Mouse (Mus musculus) large intestine, adult 2 months (tissue): ENCODE measurements around the gene A930009A15Rik. TPM values are rescaled to one million over a fixed set of nuclear protein-coding genes. Genes with fewer than 3 reads are reported as not detected.

Source experiments
- DNase-seq: peaks from one replicate; pipeline ENCODE4 v3.0.0-alpha.2; 2012; ENCODE audit warnings: low read depth, low spot score
- WGBS: fragments of 180-500 bp; shearing (Covaris S2); methylation state at CpG from one replicate; pipeline ENCODE4 v1.1.7; 2018; 5-methylcytosine and 5-hydroxymethylcytosine counted together
- polyA plus RNA-seq: library from polyadenylated mRNA; depleted of rRNA; stranded (reverse); fragments of >200 nt; gene quantifications from 2 replicates; pipeline ENCODE4 v1.2.3, GENCODE M21; 2012

Gene A930009A15Rik
- polyA plus RNA-seq, 1 experiment: not detected

GRCm38 (mm10) chr10:115571734-115572440, 2.1 kb downstream of the A930009A15Rik start:
- no peak for DNase-seq

DNA sequence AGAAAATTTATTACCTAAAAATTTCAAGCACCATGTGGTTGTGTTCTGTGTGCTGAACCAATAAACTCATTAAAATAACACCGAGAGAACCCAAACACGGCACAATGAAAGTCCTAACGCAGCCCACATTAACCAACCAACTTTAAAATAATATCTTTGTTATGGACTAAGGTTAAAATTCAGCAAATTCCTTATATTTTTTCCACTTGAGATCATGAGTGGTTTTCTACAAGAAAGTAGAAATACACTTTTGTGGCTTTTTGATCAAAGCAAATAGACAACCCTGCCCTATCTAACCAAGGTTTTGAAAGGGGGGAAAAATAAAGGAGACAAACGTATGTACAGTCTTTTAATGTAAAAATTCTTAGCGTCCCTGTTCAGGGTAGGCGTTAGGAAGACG, 9.3 kb downstream of the A930009A15Rik start:
- WGBS: 74% methylated on average over 7 of the region's 7 CpGs

More at GRCm38 (mm10) chr10:115571734-115572440, 2.1 kb downstream of the A930009A15Rik start:
- WGBS: 65% methylated on average over 3 of the region's 3 CpGs

GRCm38 (mm10) chr10:115579494-115579893, 9.7 kb downstream of the A930009A15Rik start:
- 53% methylated on average over 7 of the region's 7 CpGs for WGBS
- DNase-seq: no peak

More for the DNA sequence above, 9.3 kb downstream of the A930009A15Rik start:
- DNase-seq: no peak

DNA sequence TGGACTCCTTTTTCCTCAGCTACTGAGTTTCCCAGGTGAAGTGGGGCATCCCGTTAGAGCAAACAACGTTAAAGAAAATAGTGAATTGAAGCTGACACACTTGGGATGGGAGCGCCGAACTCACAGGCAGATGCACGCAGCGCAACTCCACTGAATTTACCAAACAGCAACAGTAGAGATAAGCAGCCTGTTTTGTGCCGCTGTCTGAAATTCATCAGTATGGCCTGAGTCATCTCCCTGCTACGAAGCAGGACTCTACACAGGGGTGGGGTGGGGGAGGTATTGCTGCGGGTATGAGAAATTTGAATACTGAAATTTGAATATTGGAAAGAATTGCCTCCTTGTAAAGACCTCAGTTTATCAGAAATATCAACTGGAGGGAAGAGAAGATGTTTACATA, 12.2 kb downstream of the A930009A15Rik start:
- no peak for DNase-seq
- 55% methylated on average over 9 of the region's 9 CpGs for WGBS

- no peak for DNase-seq
- 48% methylated on average over 3 of the region's 3 CpGs for WGBS
Measured at GRCm38 (mm10) chr10:115583071-115583470, 13.3 kb downstream of the A930009A15Rik start.

DNA sequence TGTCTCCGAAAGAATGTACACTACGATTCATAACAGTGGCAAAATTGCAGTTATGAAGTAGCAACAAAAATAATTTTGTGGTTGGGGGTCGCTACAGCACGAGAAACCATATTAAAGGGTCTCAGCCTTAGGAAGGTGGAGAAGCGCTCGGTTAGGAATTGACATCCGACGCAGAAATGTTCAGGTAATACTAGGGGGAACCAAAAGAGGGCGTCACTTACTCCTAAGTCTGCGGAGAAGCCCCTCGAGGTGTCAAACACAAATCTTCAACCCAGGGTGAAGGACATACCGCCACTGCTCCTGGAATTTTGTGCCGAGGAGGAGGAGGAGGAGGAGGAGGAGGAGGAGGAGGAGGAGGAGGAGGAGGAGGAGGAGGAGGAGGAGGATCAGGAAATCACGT, 14.9 kb downstream of the A930009A15Rik start:
- WGBS: 14% methylated on average over 12 of the region's 14 CpGs

GRCm38 (mm10) chr10:115585491-115586245, 15.9 kb downstream of the A930009A15Rik start:
- 2% methylated on average over 21 of the region's 21 CpGs for WGBS
- DNase-seq: no peak

More for the DNA sequence above, 14.9 kb downstream of the A930009A15Rik start:
- no peak for DNase-seq

GRCm38 (mm10) chr10:115586246-115587231, 16.8 kb downstream of the A930009A15Rik start:
- 3% methylated on average over 41 of the region's 41 CpGs for WGBS
- DNase-seq: no peak

DNA sequence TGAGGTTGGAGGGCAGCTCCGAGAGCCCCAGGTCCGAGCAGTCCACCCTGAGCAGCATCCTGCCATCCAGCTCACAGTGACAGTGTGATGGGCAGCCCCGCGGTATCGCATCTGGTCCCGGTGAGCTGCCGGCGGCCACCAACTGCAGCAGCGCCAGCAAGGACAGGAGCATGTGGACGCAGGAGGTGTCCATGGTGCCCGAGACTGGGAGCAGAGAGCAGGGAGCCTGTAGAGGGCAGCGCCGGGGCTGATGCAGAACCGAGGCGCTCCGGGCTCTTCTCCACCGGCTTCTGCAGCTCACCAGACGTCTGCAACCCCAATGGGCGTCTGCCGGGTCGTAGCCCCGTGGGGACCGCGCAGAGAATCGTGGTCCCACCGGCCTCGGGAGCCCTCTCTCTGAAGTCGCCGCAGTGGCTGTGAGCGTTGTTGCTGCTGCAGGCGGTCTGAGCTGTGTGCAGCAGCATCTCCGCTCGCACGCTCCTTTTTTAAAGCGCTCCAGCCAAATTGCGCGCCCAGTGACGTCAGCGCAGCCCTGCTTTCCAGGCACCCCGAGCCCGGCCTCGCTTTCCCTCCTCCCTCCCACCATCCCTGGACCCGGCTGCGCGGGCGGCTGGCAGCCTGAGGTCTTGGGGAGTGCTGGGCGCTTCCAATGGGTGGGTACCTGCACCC, 17.6 kb downstream of the A930009A15Rik start, which contains the start of gene Lgr5:
Gene Lgr5 (minus strand): TSS at position 480 of the 669 bp plus-strand sequence.
- WGBS: under 1% methylated on average over 47 of the region's 47 CpGs
- no peak for DNase-seq

DNA sequence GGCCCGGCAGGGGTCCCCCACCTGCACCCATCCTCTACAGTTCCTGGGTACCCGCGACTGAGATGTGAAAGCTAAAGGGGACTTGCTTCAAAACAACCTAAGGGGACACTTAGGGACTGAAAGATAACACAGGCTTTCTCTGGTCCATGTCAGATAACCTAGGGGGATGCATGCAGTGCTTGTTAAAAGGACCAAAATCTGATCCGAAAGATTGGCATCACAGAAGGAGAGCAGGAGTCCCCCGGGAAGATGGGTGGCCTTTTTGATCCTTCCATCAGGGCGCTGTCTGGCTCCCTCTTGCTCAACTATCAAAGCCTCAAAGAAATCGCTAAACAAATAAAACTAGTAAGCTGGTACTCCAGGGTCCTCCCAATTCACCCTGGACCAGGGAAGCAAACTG, 18.2 kb downstream of the A930009A15Rik start:
- no peak for DNase-seq
- WGBS: 5% methylated on average over 7 of the region's 7 CpGs

DNA sequence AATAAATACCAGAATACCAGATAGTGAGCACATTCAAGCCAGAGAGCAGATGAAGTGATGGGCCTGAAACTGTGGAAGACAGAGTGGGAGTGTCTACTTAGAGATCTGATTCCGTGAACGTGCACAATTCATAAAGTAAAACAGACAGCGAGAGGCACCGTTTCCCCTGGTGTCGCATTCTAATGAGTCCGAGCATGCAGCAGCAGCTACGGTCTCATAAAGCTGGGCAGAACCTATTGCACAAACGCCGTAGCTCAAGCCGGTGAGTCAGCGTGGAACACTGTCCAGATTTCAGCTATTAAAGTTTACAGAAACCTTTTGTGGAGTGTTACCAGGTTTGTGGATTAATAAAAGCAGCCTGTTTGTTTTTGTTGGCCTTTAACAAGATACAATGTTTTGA, 23.4 kb downstream of the A930009A15Rik start:
- WGBS: 17% methylated on average over 11 of the region's 11 CpGs
- no peak for DNase-seq

DNA sequence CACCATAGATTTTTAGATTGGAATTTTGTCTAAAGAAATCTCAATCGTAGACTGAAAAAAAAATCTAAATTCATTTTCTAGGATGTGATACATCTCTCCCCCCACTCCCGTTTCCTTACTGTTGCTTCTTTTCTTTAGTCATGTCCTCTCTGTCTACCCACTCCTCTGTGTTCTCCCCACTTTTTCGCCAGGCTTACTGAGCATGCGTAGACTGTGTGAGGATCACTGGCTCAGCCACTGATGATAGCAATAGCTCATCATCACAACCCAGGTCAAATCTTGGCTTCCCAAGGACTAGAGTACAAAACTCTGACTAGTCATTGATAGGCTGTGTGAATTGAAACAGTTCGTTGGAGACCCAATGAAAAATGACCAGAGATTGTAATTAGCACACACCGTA, 23.9 kb downstream of the A930009A15Rik start:
- DNase-seq: no peak
- WGBS: 82% methylated on average over 6 of the region's 6 CpGs

- DNase-seq: no peak
- WGBS: 98% methylated on average over 1 of the region's 1 CpGs
Measured at GRCm38 (mm10) chr10:115595748-115596147, 26.0 kb downstream of the A930009A15Rik start.

DNA sequence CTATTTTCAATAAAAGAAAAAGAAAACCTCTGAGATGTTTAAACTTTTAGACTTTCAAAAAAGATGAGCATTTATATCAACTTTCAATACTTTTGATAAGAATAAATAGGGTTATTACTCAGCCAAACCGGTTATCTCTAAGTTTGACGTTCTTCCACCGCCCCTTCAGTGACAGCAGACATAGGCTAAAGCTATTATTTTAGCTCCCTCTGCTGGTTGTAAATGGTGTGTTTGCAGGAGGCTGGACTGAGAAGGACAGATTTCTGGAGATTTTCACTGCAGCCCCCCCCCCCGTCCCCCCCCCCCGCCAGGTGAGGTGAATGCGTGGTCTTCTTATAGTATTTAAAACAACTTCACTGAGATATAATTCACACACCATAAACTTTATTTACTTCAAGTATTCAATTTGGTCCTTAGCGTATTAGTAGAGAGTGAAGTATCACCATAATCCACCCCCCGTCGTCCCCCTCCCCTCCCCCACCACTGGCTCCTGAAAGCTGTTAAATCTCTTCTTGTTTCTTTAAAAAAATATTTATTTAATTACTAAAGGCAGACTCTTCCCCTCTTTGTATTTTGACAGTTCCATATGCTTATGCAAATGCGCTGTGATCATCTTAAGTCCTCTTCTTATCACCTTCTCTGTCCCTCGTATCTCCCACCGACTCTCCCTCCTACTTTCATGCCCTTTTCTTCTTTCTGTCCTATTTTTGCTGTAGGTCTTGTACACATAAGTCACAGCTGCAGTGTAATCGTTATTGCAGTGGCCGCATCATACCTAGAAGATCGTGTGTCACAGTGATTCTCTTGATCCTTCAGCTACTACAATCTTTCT, 47.9 kb downstream of the A930009A15Rik start:
- DNase-seq: peak; percentile 11
- 11% methylated on average over 14 of the region's 15 CpGs for WGBS

- no peak for DNase-seq
- 14% methylated on average over 15 of the region's 15 CpGs for WGBS
Measured at GRCm38 (mm10) chr10:115618288-115618856, 48.6 kb downstream of the A930009A15Rik start.

DNA sequence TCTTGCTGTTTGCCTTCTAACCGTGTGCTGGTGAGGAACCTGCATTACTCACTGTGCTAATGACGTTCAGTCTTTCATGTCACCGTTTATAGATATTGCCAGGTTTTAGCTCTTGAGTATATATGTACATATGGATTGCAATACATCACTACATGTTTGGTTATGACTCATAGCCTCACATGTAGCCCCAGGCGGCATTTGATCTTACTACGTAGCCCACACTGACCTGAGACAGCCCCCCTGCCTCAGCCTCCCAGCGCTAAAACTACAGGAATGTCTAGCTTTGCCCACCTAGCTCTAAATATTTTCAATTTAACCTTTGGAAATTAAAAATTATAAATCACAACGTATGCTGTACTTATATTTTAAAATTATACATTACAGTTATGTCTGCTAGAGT, 53.7 kb downstream of the A930009A15Rik start:
- DNase-seq: no peak
- 76% methylated on average over 7 of the region's 7 CpGs for WGBS

GRCm38 (mm10) chr10:115623956-115624671, 54.3 kb downstream of the A930009A15Rik start:
- DNase-seq: no peak
- 71% methylated on average over 15 of the region's 15 CpGs for WGBS
